ENCODE assay signal across 7 mouse cellular contexts in the genomic region with DNA sequence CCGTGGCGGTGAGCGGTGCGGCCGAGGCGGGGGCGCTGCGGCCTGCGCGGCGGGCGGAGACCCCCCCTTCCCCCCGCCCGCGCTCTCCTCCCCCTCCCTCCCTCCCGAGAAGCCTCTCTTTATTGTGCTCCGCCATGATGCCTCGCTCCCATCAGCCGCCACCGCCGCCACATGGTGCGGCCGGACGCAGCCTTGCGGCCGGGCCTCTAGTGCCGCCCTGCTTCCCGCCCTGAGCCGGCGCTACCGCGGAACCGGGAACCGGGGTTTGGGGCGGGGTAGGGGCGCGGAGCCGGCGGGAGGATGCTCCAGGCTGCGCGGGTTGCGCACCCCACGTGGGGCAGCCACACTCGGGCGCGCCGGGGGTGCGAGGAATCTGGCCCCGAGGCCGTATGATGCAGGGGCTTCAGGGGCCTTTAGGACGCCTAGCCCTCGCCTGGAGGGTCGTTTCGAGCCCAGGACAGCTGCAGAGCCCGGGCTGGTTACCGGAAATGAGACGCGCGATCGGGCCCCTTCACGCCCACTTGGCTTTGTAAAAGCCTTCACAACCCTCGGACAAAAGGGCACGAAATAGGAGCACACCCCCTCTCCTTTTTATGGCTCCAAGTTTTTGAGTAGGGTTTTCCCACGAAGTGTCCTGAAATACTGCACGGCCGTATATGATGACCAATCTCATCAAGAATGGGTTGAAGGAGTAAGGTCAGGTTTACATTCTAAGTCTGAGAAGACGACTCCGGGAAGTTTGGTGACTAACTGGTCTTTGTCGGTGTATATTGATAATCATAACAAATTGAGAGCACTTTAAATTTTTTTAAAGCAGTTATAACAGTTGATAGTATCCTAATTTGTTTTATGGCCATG. TPM values are rescaled to one million over a fixed set of nuclear protein-coding genes. Genes with fewer than 3 reads are reported as not detected.
DNase-seq lines count a peak whose midpoint lies in the region; ATAC-seq lines count a peak whose summit lies in the region.

No protein-coding gene starts in this region.

- WGBS in embryonic facial prominence, embryonic 15.5 days = under 1% methylated on average over 37 of the region's 69 CpGs
- under 1% methylated on average over 56 of the region's 69 CpGs for WGBS in hindbrain, embryonic 10.5 days
- 1% methylated on average over 48 of the region's 69 CpGs for WGBS in midbrain, embryonic 12.5 days

- H3K4me2 ChIP-seq in embryonic facial prominence, embryonic 15.5 days (replicated peaks) = peak overlapping the region; percentile 63
- H3K4me2 ChIP-seq in midbrain, embryonic 12.5 days (replicated peaks) = peak overlapping the region; percentile 74

- H3K27ac ChIP-seq in embryonic facial prominence, embryonic 15.5 days (replicated peaks) = peak overlapping the region; percentile 99
- peak overlapping the region; percentile 100 for H3K27ac ChIP-seq in hindbrain, embryonic 10.5 days
- H3K27ac ChIP-seq in midbrain, embryonic 12.5 days (replicated peaks) = peak overlapping the region; percentile 100

- peak overlapping the region; percentile 74 for H3K4me3 ChIP-seq in embryonic facial prominence, embryonic 15.5 days (replicated peaks)
- peak overlapping the region; percentile 100 for H3K4me3 ChIP-seq in hindbrain, embryonic 10.5 days
- peak overlapping the region; percentile 100 for H3K4me3 ChIP-seq in midbrain, embryonic 12.5 days

- H3K9ac ChIP-seq in embryonic facial prominence, embryonic 15.5 days = peak overlapping the region; percentile 95
- H3K9ac ChIP-seq in midbrain, embryonic 12.5 days (replicated peaks) = peak overlapping the region; percentile 100

- H3K27me3 ChIP-seq in embryonic facial prominence, embryonic 15.5 days = no peaks in the 10 kb centered on the region
- no peaks in the 10 kb centered on the region for H3K27me3 ChIP-seq in hindbrain, embryonic 10.5 days (ENCODE audit: insufficient read depth, poor library complexity, severe bottlenecking)
- no peaks in the 10 kb centered on the region for H3K27me3 ChIP-seq in midbrain, embryonic 12.5 days

- H3K4me1 ChIP-seq in embryonic facial prominence, embryonic 15.5 days = peaks cover 36% of the 10 kb centered on the region
- peaks cover 47% of the 10 kb centered on the region for H3K4me1 ChIP-seq in hindbrain, embryonic 10.5 days (replicated peaks)
- H3K4me1 ChIP-seq in midbrain, embryonic 12.5 days = peaks cover 37% of the 10 kb centered on the region

- no peaks in the 10 kb centered on the region for H3K9me3 ChIP-seq in embryonic facial prominence, embryonic 15.5 days (replicated peaks)
- H3K9me3 ChIP-seq in hindbrain, embryonic 10.5 days = no peaks in the 10 kb centered on the region
- H3K9me3 ChIP-seq in midbrain, embryonic 12.5 days = no peaks in the 10 kb centered on the region

- peak; percentile 32 to 35 for DNase-seq in CD8-positive naive resting alpha-beta T cell, adult 2 months (ENCODE audit: low read depth in 2 of 2, low spot score in 2 of 2)
- peak; percentile 58 for DNase-seq in hindbrain, embryonic 10.5 days (ENCODE audit: low spot score)
- peak; percentile 47 to 56 for DNase-seq in left cerebral cortex, postnatal 36 days (ENCODE audit: low spot score in 2 of 2)
- peak; percentile 49 to 58 for DNase-seq in spleen, postnatal 36 days (ENCODE audit: low spot score in 2 of 2)

- ATAC-seq in activated CD4-positive, CD25-positive, alpha-beta regulatory T cell, adult 4 months = peak; percentile 11
- peak; percentile 30; the same call in 1 of the 2 replicates for ATAC-seq in embryonic facial prominence, embryonic 15.5 days (ENCODE audit: insufficient number of reproducible peaks, low FRiP score, low TSS enrichment, low read depth)
- peak; percentile 36 for ATAC-seq in midbrain, embryonic 12.5 days (ENCODE audit: low FRiP score, low read depth)

- intact Hi-C loops in left cerebral cortex, postnatal 36 days (cut with DNase I) = loop anchor here (2.0 kb wide), 1 partner anchor 58 kb away; the partner anchor contains the start of gene Zer1

- peaks cover 32% of the 10 kb centered on the region for H3K36me3 ChIP-seq in embryonic facial prominence, embryonic 15.5 days
- peaks cover 36% of the 10 kb centered on the region for H3K36me3 ChIP-seq in hindbrain, embryonic 10.5 days
- peaks cover 31% of the 10 kb centered on the region for H3K36me3 ChIP-seq in midbrain, embryonic 12.5 days

RNA-seq across cellular contexts. Expression of gene Set, which starts 10.1 kb away (rescaled TPM):
- 100 to 1,000 TPM; 369 to 379 TPM for polyA plus RNA-seq in activated CD4-positive, CD25-positive, alpha-beta regulatory T cell, adult 4 months (2017; shearing (Covaris generic))
- polyA plus RNA-seq in embryonic facial prominence, embryonic 15.5 days (2015; fragmentation: Nextera tagmentation; extraction: Ambion mirVana) = 351 and 370 TPM in 2 replicates
- polyA plus RNA-seq in hindbrain, embryonic 10.5 days (2016; fragmentation: Nextera tagmentation; extraction: Ambion mirVana) = 607 and 799 TPM in 2 replicates
- total RNA-seq in left cerebral cortex, postnatal 36 days (2021) = 100 to 1,000 TPM; 180 to 185 TPM
- 627 and 693 TPM in 2 replicates for polyA plus RNA-seq in midbrain, embryonic 12.5 days (2016; fragmentation: Nextera tagmentation; extraction: Ambion mirVana)

RNA-seq across cellular contexts. Expression of gene Pkn3, which starts 10.2 kb away (rescaled TPM):
- polyA plus RNA-seq in activated CD4-positive, CD25-positive, alpha-beta regulatory T cell, adult 4 months (2017; shearing (Covaris generic)) = under 1 TPM in 1 of 2 experiments, not detected in 1; 0.41 TPM
- 8.2 and 9.5 TPM in 2 replicates for polyA plus RNA-seq in embryonic facial prominence, embryonic 15.5 days (2015; fragmentation: Nextera tagmentation; extraction: Ambion mirVana)
- 9.7 TPM in 2 replicates for polyA plus RNA-seq in hindbrain, embryonic 10.5 days (2016; fragmentation: Nextera tagmentation; extraction: Ambion mirVana)
- 1 to 10 TPM; 1.1 to 2.9 TPM for total RNA-seq in left cerebral cortex, postnatal 36 days (2021)
- polyA plus RNA-seq in midbrain, embryonic 12.5 days (2016; fragmentation: Nextera tagmentation; extraction: Ambion mirVana) = 8.7 and 9.2 TPM in 2 replicates

RNA-seq across cellular contexts. Expression of gene Wdr34, which starts 18.6 kb away (rescaled TPM):
- 1 to 10 TPM in 1 of 2 experiments, under 1 TPM in 1; 0.87 to 1.4 TPM for polyA plus RNA-seq in activated CD4-positive, CD25-positive, alpha-beta regulatory T cell, adult 4 months (2017; shearing (Covaris generic))
- 45.5 and 46.9 TPM in 2 replicates for polyA plus RNA-seq in embryonic facial prominence, embryonic 15.5 days (2015; fragmentation: Nextera tagmentation; extraction: Ambion mirVana)
- polyA plus RNA-seq in hindbrain, embryonic 10.5 days (2016; fragmentation: Nextera tagmentation; extraction: Ambion mirVana) = 27.3 and 36.7 TPM in 2 replicates
- 10 to 100 TPM; 38.6 to 40.8 TPM for total RNA-seq in left cerebral cortex, postnatal 36 days (2021)
- 38.0 and 39.1 TPM in 2 replicates for polyA plus RNA-seq in midbrain, embryonic 12.5 days (2016; fragmentation: Nextera tagmentation; extraction: Ambion mirVana)

RNA-seq across cellular contexts. Expression of gene Zdhhc12, which starts 26.2 kb away (rescaled TPM):
- 10 to 100 TPM; 31.6 to 32.4 TPM for polyA plus RNA-seq in activated CD4-positive, CD25-positive, alpha-beta regulatory T cell, adult 4 months (2017; shearing (Covaris generic))
- polyA plus RNA-seq in embryonic facial prominence, embryonic 15.5 days (2015; fragmentation: Nextera tagmentation; extraction: Ambion mirVana) = 25.2 and 30.0 TPM in 2 replicates
- 37.6 and 41.5 TPM in 2 replicates for polyA plus RNA-seq in hindbrain, embryonic 10.5 days (2016; fragmentation: Nextera tagmentation; extraction: Ambion mirVana)
- 1 to 10 TPM; 7.2 to 8.6 TPM for total RNA-seq in left cerebral cortex, postnatal 36 days (2021)
- 22.8 and 23.9 TPM in 2 replicates for polyA plus RNA-seq in midbrain, embryonic 12.5 days (2016; fragmentation: Nextera tagmentation; extraction: Ambion mirVana)

RNA-seq across cellular contexts. Expression of gene Zer1, which starts 57.1 kb away (rescaled TPM):
- polyA plus RNA-seq in activated CD4-positive, CD25-positive, alpha-beta regulatory T cell, adult 4 months (2017; shearing (Covaris generic)) = 10 to 100 TPM; 14.5 to 15.2 TPM
- polyA plus RNA-seq in embryonic facial prominence, embryonic 15.5 days (2015; fragmentation: Nextera tagmentation; extraction: Ambion mirVana) = 9.3 and 10.1 TPM in 2 replicates
- polyA plus RNA-seq in hindbrain, embryonic 10.5 days (2016; fragmentation: Nextera tagmentation; extraction: Ambion mirVana) = 6.5 and 8.7 TPM in 2 replicates
- total RNA-seq in left cerebral cortex, postnatal 36 days (2021) = 100 to 1,000 TPM; 154 to 161 TPM
- 11.6 and 11.7 TPM in 2 replicates for polyA plus RNA-seq in midbrain, embryonic 12.5 days (2016; fragmentation: Nextera tagmentation; extraction: Ambion mirVana)

Comparison
In these comparisons a context has a peak if more than half of its experiments do, and no peak if none do; other contexts are left out.
1. Peak in every context shown above with its lines: DNase-seq, ATAC-seq, H3K4me3 ChIP-seq and H3K27ac ChIP-seq.
2. RNA of gene Wdr34, which starts 18.6 kb away (polyA plus RNA-seq): 45.5 to 46.9 TPM in embryonic facial prominence, embryonic 15.5 days, 38.0 to 39.1 TPM in midbrain, embryonic 12.5 days and 27.3 to 36.7 TPM in hindbrain, embryonic 10.5 days; 0.87 to 1.4 TPM in activated CD4-positive, CD25-positive, alpha-beta regulatory T cell, adult 4 months; every median in the first group is over 10 times any median in the second.